Mouse (Mus musculus) T-helper 17 cell (primary cell): ENCODE measurements around the gene Gps1.
"Not testable (repeated sequence)": the region's sequence is repeated elsewhere in the genome, so short reads cannot be mapped to it uniquely, and the experiment has no call there.

Experiments used
- in situ Hi-C, 2 experiments: fragments of 300-600 bp; cut with MboI, MseI; formaldehyde crosslinking; loops; 1 replicate in 1 of 2; 2 replicates in 1 of 2; pipeline ENCODE4 v1.15.1; 2025; ENCODE audit warnings: high pct_unique_total_duplicates in 2 of 2

Gene Gps1

DNA sequence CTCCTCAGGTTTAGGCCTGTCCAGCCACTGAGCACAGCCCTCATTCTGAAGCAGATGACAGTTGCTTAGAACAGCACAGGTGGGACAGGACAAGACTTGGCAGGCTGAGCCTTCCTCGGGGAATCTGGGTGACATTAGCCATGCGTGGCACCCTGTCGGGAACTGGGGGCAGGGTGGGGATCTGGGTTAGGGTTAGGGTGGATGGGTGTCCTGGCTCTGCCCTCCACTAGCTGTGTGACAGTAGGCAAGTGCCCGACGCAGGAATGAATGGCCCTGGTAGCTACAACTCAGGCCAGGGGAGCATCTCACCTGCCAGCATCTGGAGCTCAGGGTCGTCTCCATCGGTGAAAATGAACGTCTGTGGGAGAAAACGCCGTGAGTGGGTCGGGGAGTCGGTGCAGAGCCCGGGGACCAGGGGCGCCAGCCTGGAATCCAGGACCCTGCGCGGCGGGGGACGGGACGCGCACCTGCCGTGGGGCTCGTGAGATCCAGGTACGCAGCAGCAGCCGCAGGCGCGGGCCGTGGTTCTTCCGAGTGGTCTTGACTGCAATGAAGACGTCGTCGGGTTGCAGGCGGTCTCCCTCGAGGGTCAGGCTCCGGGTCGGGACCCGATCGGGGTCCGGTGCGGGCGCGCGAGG, 527 bp upstream of the Gps1 start:
- in situ Hi-C loops = no loop called here

DNA sequence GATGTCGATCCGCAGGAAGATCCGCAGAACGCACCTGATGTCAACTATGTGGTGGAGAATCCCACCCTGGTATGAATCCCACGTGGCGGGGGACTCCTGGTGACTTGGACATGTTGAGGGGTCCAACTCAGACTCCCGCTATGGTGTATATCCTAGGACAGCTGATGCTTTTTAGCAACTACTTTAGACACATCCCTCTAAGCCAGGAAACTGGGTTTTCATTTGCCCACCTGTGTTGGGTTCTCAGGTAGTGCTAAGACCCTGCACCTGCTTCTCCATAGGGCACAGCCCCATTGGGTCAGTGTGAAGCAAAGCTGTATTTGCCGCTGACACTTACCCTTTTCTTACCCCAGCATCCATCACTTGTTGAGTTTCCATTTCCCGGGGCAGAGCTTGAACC, 1.1 kb downstream of the Gps1 start:
- in situ Hi-C loops = no loop called here

DNA sequence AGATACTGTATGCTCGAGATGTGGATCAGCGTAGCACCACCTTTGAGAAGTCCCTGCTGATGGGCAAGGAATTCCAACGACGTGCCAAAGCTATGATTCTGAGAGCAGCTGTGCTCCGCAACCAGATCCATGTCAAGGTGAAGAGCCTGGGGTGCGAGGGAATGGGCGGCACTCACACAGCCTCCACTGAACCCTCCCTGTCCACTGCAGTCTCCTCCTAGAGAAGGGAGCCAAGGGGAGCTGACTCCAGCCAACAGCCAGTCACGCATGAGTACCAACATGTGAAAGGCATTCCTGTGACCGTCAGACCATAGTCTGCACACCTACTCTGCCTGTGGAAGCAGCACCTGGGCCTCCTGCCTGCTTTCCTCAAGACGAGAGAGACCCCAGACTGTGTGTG, 4.4 kb downstream of the Gps1 start:
- in situ Hi-C loops = not testable (repeated sequence)

DNA sequence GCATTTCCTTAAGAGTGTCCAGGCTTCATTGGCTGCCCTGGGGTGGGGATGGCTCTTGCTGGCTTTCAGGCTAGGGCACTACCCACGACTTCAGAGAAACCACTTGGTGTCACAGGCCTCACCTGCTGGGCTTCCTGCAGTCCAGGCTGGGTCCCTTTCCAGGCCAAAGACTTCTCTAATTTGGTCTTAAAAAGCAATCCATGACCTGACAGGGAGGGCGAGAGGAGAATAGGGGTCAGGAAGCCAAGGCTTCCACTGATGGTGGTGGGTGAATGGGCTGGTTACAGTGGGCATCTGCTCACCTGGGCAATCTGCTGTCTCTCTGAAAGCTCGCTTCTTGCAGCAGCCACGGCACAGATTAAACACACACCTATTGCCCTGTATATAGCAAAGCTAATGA, 5.3 kb downstream of the Gps1 start:
- in situ Hi-C loops = no loop called here

DNA sequence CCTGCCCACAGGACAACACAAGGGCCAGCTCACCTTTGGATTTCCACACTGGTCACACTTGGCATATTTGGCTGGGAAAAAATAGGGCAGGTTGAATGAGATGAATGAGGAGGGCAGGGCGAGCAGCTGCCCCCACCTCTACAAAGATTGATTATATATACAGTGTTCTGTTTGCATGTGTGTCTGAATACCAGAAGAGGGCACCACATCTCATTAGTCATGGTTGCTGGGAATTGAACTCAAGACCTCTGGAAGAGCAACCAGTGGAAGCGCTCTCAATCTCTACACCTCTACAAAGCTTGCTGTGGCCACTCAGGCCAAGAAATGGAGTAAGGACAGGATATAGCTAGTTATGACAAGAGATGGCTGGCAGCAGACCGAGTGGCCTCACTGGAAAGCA, 5.7 kb downstream of the Gps1 start:
- in situ Hi-C loops = no loop called here

DNA sequence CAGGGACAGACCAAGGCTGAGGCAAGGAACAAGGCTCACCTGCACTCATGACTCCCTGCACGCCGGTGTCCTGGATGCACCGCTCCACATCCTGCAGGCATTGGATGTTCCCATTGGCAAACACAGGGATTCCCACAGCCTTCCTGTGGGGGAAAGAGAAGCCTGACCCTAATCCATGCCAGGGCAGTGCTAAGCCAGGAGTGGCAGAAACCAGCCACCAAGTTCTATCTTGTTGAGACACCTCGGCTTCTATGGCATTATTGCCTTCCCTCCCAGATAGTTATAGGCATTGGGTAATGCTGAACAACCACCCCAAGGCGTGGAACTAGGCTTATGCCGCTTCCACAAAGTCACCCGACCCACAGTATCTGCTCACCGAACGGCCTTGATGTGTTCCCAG, 8.6 kb downstream of the Gps1 start:
- in situ Hi-C loops = no loop called here

DNA sequence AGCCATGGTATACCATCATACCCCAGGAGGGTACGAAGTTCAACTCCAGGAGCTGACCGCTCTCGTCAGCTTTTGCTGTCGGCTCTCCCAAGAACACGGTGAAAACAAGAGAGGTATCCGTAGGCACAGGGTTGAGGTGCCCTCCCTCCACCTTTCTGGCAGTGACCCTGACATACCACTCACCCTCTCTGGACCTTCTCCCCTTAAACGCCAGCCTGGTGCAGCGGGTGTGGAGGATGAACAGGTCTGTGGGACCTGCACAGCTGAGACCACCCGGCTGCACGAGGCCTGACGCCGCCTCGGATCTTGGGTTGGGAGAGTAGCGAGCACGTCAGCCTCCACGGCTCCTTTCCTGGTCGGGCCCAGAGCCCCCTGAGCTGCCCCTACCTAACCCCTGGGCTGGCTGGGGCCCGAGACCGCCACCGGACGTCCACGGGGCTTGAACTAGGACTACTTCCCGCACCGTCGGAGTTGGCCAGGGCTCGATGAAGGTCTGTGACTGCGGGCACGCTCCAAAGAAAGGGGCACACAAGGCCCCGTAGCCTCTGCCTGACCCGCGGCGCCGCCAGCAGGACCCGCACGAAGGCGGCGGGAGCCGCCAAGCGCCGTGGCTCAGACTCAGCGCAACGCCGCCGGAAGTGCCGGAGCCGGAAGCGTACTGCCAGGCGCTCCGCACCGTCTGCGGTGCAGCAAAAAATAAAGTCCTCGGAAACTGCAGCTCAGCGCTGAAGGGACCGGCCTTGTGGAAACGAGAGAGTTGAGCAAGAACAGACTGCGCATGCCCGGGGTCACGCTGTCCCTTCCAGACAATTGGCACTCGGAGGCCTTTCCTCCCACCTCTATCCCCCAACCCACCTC, 11.9 kb downstream of the Gps1 start, which contains the start of gene Dus1l:
Gene Dus1l (minus strand): TSS at position 648 of the 858 bp plus-strand sequence.
- in situ Hi-C loops = no loop called here

DNA sequence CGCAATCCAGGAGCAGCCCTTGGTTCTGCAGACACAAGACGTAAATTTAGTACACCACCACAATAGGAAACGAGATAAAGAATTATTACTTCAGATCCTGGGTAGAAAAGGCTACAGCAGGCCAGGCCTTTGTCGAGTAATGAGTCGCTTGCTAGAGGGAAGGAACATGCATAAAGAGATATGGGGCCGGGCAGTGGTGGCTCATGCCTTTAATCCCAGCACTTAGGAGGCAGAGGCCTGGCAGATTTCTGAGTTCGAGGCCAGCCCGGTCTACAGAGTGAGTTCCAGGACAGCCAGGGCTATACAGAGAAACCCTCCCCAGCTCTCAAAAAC, 12.5 kb downstream of the Gps1 start:
- in situ Hi-C loops = no loop called here

DNA sequence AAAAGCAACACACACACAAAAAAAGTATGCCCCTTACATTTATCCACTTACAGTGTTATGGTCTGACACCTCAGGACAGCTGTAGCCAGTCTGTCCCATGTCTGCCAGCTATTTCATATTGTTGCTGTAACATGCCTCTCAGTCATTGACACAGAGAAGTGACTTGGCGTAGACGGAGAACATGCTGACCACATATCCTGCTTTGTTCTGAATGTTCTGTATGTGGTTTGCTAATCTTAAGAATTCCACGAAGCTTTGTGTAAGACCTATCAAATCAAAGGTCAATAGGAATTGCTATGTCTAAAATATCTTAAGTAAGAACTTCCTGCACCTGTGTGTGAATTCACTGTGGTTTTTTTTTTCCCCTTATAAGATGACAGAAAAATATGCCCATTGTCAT, 14.2 kb downstream of the Gps1 start:
- in situ Hi-C loops = no loop called here

DNA sequence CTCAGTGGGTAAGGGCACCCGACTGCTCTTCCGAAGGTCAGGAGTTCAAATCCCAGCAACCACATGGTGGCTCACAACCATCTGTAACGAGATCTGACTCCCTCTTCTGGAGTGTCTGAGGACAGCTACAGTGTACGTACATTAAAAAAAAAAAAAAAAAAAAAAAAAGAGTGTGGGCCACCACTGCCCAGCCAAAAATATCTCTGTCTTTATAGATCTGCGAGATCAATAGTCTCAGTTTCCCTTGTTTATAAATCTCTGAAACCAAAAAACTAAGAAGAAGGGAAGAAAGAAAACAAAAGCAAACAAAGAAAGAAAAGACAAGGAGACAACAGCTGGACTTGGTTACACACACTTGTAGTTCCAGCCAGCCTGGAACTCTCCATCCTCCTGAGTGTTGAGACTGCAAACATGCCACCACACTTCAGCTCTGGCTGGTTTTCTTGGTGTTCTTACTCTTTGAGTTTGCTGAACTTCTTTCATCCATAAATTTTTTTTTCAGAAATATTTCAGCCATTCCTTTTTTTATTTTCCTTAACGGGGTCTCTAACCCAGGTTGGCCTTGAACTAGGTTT, 15.3 kb downstream of the Gps1 start:
- in situ Hi-C loops = no loop called here

DNA sequence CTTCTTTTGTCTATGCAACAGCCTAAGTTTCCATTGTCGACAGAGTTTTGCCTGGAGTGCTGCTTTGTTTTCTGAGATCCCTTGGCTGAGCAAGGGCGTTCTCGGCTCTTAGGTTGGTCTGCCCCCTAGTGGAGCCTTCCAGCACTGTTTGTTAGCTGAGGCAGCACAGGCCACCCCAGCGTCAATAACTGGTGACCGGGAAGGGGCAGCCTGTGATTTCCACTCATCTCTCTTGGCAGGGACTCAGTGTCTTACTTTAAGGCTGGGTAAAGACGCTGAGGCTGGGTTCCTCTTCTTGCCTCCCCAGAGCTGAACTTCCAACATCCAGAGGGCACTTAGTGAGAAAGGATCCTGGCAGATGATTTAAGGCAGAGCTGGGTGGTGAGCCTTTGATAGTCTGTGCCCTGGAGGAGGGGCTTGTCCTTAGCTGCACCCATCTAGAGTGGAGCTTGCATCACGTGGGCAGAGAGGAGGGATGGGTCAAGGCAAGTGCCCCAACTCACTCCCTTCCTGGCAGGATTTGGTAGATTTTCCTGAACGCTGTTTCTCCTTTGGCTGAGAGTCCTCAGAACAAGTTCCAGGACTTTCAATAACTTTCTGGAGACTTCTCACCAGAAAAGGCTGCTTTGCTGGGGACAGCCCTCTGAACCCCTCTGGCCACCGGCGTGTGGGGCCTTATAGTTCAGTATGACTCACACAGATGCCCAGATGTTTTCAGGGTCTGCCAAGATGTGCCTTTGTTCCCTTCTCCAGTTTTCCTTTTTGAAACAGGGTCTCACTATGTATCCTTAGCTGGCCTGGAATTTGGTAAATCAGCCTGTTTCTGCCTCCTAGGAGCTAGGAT, 16.2 kb downstream of the Gps1 start:
- in situ Hi-C loops = no loop called here

DNA sequence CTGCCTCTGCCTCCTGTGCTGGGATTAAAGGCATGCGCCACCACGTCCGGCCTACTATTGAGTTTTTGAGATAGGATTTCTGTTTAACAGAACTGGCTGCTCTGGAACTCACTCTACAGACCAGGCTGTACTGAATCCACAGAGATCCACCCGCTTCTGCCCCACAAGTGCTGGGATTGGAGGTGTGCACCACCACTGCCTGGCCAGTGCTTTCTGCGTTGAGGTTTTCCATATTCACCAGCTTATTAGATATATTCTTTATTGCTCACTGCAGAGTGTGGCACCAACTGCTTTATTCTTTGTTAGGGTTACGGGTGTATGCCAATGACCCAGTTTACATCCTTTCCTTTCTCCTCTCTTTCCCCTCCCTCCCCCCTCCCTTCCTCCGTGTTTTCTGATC, 20.2 kb downstream of the Gps1 start:
- in situ Hi-C loops = no loop called here

DNA sequence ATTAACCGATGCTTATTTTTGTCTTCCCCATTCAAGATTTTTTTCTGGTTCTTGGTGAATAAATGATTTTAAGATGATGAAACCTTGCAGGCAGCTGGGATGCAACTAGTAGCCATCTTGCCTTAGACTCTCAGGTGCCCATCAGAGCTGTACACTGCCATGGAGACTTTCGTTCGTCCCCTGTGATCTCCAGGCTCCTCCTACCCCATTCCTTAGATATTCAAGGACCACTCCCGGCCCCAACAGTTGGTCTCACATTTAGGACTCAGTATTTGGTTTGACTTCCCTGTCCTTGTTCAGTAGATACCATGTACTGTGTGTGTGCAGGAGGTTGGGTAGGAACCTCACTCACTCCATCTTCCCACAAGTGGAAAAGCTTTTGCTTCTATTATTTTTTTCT, 20.7 kb downstream of the Gps1 start:
- in situ Hi-C loops = no loop called here

DNA sequence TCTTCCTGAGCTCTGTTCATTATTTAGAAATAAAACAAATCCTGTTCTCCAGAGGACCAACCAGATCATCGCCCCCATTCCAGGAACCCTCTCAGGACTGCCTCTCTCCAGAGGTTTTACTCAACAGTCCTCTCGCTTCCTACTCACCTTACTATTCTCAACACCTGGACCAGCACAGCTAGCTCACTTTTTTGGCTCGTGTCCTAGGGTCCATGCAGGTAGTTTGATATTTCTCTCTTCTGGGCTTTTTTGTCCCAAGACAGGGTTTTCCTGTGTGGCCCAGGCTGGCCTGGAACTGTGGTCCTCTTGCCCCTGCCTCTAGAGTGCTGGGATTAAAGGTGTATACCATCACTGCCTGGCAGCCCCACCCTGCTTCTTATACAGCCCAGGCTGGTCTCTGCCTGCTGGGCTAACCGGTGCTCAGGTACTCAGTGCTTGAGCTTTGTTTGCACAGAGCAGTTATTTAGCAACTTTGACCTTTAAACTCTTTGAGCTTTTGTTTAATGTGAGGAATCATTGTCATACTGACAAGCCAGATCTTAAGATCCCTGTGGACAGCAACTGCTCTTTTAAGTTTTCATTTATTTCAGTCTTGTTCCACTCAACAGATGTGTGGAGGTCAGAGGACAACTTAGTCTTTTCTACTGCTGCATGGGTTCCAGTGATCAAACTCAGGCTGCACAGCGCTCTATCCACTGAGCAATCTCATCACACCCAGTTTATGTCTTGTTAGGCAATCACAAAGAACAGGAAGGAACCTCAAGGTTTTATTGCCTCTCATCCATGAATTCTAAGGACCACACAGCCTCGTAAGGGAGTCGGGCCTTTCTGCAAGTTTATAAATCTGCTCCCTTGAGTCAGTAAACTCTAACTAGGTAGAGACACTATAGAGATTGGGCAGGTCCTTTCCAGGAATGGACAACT, 21.6 kb downstream of the Gps1 start:
- in situ Hi-C loops = no loop called here

DNA sequence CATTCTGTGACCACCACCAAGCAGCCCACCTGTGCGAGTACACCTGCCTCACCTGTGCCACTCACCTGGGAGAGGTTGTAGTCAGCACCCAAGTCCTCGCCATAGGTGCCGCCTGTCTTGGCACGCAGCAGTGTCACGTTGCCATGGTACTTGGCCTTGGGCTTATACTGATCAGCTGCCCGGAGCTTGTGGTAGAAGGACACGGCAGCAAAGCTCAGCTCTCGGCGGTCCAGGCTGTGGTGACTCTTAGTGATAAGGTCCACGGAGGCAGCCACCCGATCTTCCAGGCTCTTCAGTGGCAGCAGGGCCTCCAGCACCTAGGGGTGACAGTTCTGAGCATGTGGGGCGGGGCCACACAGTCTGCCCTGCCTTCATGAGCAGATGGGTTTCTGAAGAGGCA, 23.9 kb downstream of the Gps1 start:
- in situ Hi-C loops = no loop called here

DNA sequence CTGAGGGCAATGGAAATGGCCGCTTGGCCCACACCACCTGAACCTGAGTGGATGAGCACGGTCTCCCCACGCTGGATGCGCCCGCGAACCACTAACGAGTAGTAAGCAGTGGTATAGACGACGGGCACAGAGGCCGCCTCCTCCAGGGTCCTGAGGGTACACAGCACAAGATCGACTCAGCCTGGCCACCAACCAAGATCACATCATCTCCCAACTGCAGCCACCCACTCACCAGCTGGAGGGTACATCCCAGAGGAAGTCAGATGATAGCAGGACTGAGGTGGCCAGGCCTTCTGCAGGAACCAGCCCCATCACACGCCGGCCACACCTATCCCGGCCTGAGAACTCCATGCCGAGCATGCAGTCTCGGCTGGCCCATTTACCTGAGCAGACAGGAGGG, 28.0 kb downstream of the Gps1 start:
- in situ Hi-C loops = no loop called here

DNA sequence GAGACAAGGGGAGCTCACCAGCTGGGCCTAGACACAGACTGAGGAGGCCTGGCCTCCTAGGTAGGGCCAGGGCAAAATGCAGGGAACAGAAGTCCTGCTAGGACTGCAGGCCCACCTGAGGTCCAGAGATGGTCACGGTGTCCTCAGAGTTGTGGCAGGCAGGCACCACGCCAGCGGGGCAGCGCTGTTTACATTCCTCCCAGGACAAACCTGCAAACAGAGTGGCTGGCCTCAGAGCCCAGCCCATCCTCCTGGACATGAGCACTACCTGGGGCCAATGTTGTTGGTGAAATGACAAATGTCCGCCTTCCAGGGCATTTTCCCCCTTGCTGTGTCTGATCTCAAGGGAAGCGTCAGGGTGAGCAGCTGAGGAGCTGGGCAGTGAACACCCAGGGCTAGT, 33.3 kb downstream of the Gps1 start:
- in situ Hi-C loops = no loop called here

DNA sequence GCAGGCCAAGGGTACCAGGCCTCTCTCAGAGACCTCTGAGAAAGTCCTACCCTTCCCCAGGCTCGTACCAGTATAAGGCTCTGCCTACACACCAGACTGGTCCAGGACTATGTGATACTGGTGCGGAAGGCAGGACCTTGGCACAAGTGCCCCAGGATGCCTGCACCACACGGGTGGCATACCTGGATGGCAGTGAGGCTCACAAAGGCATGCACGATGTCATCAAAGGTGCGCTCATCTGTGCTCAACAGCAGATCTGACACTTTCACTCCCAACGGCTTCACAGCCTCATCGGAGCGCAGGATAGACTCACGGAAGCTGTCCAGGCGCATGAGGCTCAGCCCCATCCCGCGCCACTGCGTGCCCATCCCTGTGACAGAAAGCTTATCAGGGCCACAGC, 34.2 kb downstream of the Gps1 start:
- in situ Hi-C loops = no loop called here

DNA sequence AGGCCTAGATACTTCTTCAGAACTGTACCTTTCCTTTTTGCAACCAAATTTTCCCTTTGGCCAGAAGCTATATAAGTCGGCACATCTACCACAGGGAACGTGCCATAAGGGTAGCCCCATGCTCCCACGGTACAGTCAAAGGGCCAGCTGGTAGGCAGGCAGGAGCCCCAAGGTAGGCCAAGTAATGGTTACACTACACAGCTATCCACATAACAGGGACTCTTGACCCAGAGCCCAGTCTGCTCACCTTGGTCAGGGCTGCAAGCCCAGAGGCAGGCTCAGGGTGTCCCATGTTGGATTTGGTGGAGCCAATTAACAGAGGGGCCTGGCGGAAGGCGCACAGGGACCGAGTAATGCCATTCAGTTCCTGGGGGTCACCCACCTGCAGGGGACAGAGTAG, 35.5 kb downstream of the Gps1 start:
- in situ Hi-C loops = no loop called here

DNA sequence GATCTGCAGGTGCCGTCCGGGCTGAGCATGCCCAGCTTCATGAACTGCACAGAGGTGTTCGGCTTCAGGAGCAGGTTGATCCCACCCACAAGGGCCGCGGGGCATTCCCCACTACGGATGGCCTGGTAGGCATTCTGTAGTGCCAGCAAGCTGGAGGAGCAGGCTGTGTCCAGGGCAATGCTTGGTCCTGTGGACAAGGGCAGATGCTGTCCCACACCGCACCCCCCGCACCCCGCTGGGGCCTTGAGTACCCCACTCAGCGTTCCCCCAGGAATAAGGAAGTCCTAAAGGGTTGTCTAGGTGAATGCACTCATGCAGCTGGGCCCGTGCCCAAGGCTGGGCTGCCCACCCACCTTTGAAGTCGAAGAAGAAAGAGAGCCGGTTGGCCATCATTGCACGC, 36.5 kb downstream of the Gps1 start:
- in situ Hi-C loops = no loop called here
